Mouse (Mus musculus) brain, embryonic 14.5 days (tissue): ENCODE data around the gene Cst8. TPM values are rescaled to one million over a fixed set of nuclear protein-coding genes. Genes with fewer than 3 reads are reported as not detected.
A peak's percentile ranks its signal among the peaks of the same experiment; 100 is the strongest.
"Not testable (repeated sequence)": the region's sequence is repeated elsewhere in the genome, so short reads cannot be mapped to it uniquely, and the experiment has no call there.

Experiments used
- DNase-seq: peaks from one replicate; pipeline ENCODE4 v3.0.0-alpha.2; 2011; ENCODE audit warnings: low read depth
- CTCF ChIP-seq: fragments of 200-500 bp; IDR thresholded peaks from 2 replicates; pipeline ENCODE4 v1.5.1; 2012; ENCODE audit warnings: inconsistent platforms, mild to moderate bottlenecking, moderate library complexity, borderline replicate concordance; ENCODE audit not compliant: insufficient read depth, insufficient read length; ENCODE audit errors: extremely low read depth
- POLR2A ChIP-seq: fragments of 200-500 bp; IDR thresholded peaks from 2 replicates; pipeline ENCODE4 v1.6.1; 2012; ENCODE audit warnings: mild to moderate bottlenecking, inconsistent platforms, borderline replicate concordance; ENCODE audit not compliant: poor library complexity, insufficient read depth, insufficient read length, severe bottlenecking; ENCODE audit errors: extremely low read depth
- polyA plus RNA-seq: library from polyadenylated mRNA; depleted of rRNA; stranded (reverse); fragments of >200 nt; gene quantifications from 2 replicates; pipeline ENCODE4 v1.2.3, GENCODE M21; 2012; rRNA removed

Cst8 gene
- polyA plus RNA-seq = 0.10 TPM in 1 of 2 replicates, not detected in the other

GRCm38 (mm10) chr2:148798485-148798884 lies at the start of gene Cst8:
Cst8 (plus strand) TSS chr2:148798785.
- no peak for TF ChIP-seq POLR2A
- TF ChIP-seq CTCF = no peak
- DNase-seq = no peak

DNA sequence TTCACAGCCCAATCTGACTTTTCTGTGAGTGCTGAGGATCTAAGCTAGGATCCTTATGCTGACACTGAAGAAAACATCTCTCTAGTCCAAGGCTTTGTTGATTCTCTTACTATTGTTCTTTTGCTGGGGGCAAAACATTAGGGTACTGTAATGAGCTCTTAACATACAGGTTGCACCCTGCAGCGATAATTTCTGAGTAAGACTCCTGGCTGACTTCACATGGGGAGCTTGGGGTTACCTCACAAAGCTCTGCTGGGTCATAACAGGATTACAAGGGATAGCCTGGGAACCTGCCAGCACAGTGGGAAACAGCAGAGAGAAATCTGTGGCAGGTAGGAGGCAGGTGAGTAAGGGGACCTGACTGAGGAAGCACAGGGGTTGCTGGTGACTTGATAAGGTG lies 48.5 kb upstream of the Cst8 start, which contains the start of gene Cstl1:
Cstl1 (plus strand) TSS at position 301 of the 400 bp plus-strand sequence.
- TF ChIP-seq POLR2A (no peak), CTCF (no peak)
- no peak for DNase-seq

- no peak for TF ChIP-seq POLR2A
- TF ChIP-seq CTCF = peak; percentile 63; the same call in 1 of the 2 replicates
- DNase-seq = peak; percentile 95
Measured at GRCm38 (mm10) chr2:148751893-148752813, 46.4 kb upstream of the Cst8 start.

DNA sequence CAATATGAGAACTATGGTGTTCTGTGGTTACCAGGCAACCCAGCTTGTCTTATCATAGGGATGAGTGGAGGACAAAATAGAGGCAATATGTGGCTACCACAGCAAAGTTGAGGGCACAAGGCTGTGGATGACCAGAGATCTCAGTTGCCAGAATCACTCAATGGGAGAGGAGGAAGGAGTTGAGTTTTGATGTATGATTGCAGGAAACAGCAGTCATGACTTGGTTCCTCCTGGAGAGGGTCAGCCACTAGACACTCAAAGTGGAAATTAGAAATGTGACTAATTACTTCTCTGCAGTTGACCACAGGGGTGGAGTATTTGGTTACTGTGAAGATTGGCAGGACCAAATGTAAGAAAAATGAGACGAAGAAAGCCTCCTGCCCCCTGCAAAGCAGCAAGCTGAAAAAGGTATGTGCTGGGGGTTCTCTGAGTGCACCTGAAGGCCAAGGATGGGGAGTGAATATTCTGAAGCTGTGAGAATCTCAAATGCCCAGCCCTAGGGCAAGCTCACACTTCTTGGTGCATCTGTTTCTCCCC lies 44.2 kb upstream of the Cst8 start:
- TF ChIP-seq POLR2A (no peak), CTCF (no peak)
- no peak for DNase-seq

- DNase-seq = no peak
- TF ChIP-seq POLR2A = no peak
Measured at GRCm38 (mm10) chr2:148763648-148764388, 34.8 kb upstream of the Cst8 start.

DNA sequence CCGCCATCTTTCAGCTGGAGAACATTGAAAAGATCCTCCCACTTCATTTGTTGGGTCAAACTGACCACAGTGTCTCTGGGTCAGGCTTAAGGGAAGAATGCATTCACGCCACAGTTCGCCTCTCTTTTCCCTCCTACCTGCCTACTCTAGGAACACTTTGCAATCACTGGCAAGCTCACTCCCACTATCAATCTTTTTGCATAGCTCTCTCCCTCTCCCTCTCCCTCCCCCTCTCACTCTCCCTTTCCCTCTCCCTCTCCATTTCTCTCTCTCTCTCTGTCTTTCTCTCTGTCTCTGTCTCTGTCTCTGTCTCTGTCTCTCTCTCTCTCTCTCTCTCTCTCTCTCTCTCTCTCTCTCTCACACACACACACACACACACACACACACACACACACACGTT lies 27.2 kb upstream of the Cst8 start, which contains the start of gene Cst11:
Cst11 (minus strand) TSS at position 101 of the 400 bp plus-strand sequence.
- not testable (repeated sequence) for DNase-seq

DNA sequence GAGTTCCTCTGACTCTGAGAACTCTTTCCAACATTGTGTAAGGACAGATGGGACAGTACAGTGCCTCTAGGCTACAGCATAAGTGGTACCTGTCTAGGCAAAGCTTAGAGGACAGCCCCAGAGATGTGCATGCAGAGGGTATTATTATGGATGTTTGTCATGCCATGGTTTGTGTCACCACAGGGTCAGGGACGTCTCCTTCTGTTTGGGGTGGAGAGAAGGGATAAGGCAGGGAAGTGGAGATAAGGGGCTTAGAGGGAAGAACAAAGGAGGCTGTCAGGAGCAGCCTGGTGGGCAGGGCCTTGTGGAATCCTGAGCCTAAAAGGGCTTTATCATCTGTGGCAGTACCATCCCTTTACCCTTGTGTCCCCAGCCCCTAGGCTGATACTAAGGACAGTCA lies 16.9 kb upstream of the Cst8 start, which contains the start of gene 8030411F24Rik:
8030411F24Rik (plus strand) TSS at position 301 of the 400 bp plus-strand sequence.
- no peak for DNase-seq
- TF ChIP-seq POLR2A (no peak), CTCF (no peak)

DNA sequence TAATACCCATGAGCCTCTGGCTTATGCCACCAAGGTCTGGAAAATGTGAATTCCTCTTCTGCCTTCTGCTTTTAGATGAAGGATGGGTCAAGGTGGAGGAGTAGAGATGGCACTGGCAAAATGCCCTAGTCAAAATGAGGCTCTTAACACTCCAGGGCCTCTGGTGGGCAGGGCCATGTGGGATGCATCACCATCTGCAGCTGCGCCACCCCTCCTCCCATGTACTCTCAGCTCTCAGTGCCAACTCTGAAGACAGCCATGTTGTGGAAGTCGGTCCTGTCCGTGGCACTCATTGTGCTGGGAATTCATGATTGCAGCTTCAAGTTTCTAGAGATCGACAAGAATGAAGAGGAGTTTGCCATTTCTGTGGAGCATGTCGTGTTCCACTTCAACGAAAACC lies 9.4 kb upstream of the Cst8 start, which contains the start of gene Cst12:
Cst12 (plus strand) TSS at position 220 of the 400 bp plus-strand sequence.
- TF ChIP-seq POLR2A (no peak), CTCF (no peak)
- no peak for DNase-seq

DNA sequence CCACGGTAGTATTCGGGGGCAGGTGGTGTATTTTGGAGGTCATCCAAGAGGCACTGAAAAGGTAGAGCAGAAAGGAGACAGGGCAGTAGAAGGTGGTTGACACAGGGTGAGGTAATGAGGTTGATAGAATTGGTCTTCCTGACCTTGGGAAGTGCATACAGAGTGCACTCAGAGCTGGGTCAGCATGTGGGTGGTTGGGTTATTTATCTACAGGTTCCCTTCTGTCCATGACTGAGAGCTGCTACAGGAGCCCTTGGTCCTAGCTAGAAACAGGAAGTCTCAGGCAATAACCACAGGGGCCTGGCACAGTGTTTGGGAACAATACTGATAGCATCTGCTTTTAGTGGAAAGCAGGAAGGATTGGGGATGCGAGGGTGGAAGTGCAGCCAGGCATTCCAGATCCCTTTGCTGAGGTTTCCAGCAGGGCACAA lies 2.9 kb downstream of the Cst8 start:
- DNase-seq = no peak
- TF ChIP-seq CTCF = no peak
- TF ChIP-seq POLR2A = no peak

DNA sequence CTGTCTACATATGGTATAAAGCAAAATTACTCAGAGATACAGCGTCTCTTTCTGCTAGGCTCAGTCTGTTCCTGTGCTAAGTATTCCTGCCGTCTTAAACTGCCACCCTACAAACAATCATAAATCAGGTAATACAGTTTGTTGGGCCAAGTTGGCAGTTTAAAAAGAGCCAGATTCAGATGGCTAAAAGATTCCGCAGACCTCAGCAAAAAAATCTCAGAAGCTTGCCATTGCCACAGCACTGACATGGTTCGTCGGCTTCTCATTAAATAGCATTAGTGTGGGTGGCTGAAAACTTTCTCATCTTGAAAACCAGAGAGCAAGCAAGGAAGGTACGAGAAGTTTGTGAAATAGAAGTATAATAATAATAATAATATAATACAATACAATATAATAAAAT lies 8.1 kb downstream of the Cst8 start:
- no peak for TF ChIP-seq CTCF
- TF ChIP-seq POLR2A = no peak
- DNase-seq = no peak

- TF ChIP-seq CTCF (no peak), POLR2A (no peak)
- DNase-seq = no peak
Measured at GRCm38 (mm10) chr2:148819909-148820308, 21.3 kb downstream of the Cst8 start, which contains the start of gene Cst13. Cst13 (plus strand) TSS chr2:148820081.
